Mouse (Mus musculus): Measurements from ENCODE around the gene Ankrd33b. TPM values are rescaled to one million over a fixed set of nuclear protein-coding genes. Genes with fewer than 3 reads are reported as not detected.
A peak's percentile ranks its signal among the peaks of the same experiment; 100 is the strongest.

Gene Ankrd33b
- polyA plus RNA-seq, 1 experiment = 0.66 TPM

- no peak for DNase-seq (ENCODE audit: low read depth)
- TF ChIP-seq POLR2A (IDR thresholded peaks at IDR 0.05; ENCODE audit: borderline replicate concordance, extremely low read depth, insufficient read depth, insufficient read length, poor library complexity, severe bottlenecking) = no peak
- TF ChIP-seq CTCF (IDR thresholded peaks at IDR 0.05; ENCODE audit: borderline replicate concordance, extremely low read depth, insufficient read depth, insufficient read length) = peak; percentile 51; the same call in 1 of the 2 replicates
Observed at GRCm38 (mm10) chr15:31258693-31259439, 108.7 kb downstream of the Ankrd33b start.

- no peak for DNase-seq (ENCODE audit: low read depth)
- no peak for TF ChIP-seq POLR2A (IDR thresholded peaks at IDR 0.05; ENCODE audit: borderline replicate concordance, extremely low read depth, insufficient read depth, insufficient read length, poor library complexity, severe bottlenecking)
- no peak for TF ChIP-seq CTCF (IDR thresholded peaks at IDR 0.05; ENCODE audit: borderline replicate concordance, extremely low read depth, insufficient read depth, insufficient read length)
Observed at GRCm38 (mm10) chr15:31258029-31258692, 109.4 kb downstream of the Ankrd33b start.

GRCm38 (mm10) chr15:31257329-31257728, 110.2 kb downstream of the Ankrd33b start:
- TF ChIP-seq CTCF (IDR thresholded peaks at IDR 0.05; ENCODE audit: borderline replicate concordance, extremely low read depth, insufficient read depth, insufficient read length) = no peak
- no peak for TF ChIP-seq POLR2A (IDR thresholded peaks at IDR 0.05; ENCODE audit: borderline replicate concordance, extremely low read depth, insufficient read depth, insufficient read length, poor library complexity, severe bottlenecking)
- DNase-seq (ENCODE audit: low read depth) = no peak

- no peak for DNase-seq (ENCODE audit: low read depth)
- TF ChIP-seq CTCF (IDR thresholded peaks at IDR 0.05; ENCODE audit: borderline replicate concordance, extremely low read depth, insufficient read depth, insufficient read length) (no peak), POLR2A (IDR thresholded peaks at IDR 0.05; ENCODE audit: borderline replicate concordance, extremely low read depth, insufficient read depth, insufficient read length, poor library complexity, severe bottlenecking) (no peak)
Observed at GRCm38 (mm10) chr15:31255762-31256161, 111.8 kb downstream of the Ankrd33b start.

GRCm38 (mm10) chr15:31254939-31255535, 112.5 kb downstream of the Ankrd33b start:
- TF ChIP-seq CTCF (IDR thresholded peaks at IDR 0.05; ENCODE audit: borderline replicate concordance, extremely low read depth, insufficient read depth, insufficient read length) (no peak), POLR2A (IDR thresholded peaks at IDR 0.05; ENCODE audit: borderline replicate concordance, extremely low read depth, insufficient read depth, insufficient read length, poor library complexity, severe bottlenecking) (no peak)
- no peak for DNase-seq (ENCODE audit: low read depth)

GRCm38 (mm10) chr15:31253963-31254362, 113.6 kb downstream of the Ankrd33b start:
- DNase-seq (ENCODE audit: low read depth) = peak; percentile 24
- no peak for TF ChIP-seq POLR2A (IDR thresholded peaks at IDR 0.05; ENCODE audit: borderline replicate concordance, extremely low read depth, insufficient read depth, insufficient read length, poor library complexity, severe bottlenecking)
- TF ChIP-seq CTCF (IDR thresholded peaks at IDR 0.05; ENCODE audit: borderline replicate concordance, extremely low read depth, insufficient read depth, insufficient read length) = no peak

- no peak for DNase-seq (ENCODE audit: low read depth)
- TF ChIP-seq POLR2A (IDR thresholded peaks at IDR 0.05; ENCODE audit: borderline replicate concordance, extremely low read depth, insufficient read depth, insufficient read length, poor library complexity, severe bottlenecking) = no peak
- no peak for TF ChIP-seq CTCF (IDR thresholded peaks at IDR 0.05; ENCODE audit: borderline replicate concordance, extremely low read depth, insufficient read depth, insufficient read length)
Observed at GRCm38 (mm10) chr15:31253380-31253779, 114.1 kb downstream of the Ankrd33b start.

- TF ChIP-seq CTCF (IDR thresholded peaks at IDR 0.05; ENCODE audit: borderline replicate concordance, extremely low read depth, insufficient read depth, insufficient read length) (no peak), POLR2A (IDR thresholded peaks at IDR 0.05; ENCODE audit: borderline replicate concordance, extremely low read depth, insufficient read depth, insufficient read length, poor library complexity, severe bottlenecking) (no peak)
- DNase-seq (ENCODE audit: low read depth) = peak; percentile 33
Observed at GRCm38 (mm10) chr15:31252590-31253311, 114.8 kb downstream of the Ankrd33b start.

GRCm38 (mm10) chr15:31251189-31251588, 116.3 kb downstream of the Ankrd33b start:
- DNase-seq (ENCODE audit: low read depth) = no peak
- no peak for TF ChIP-seq POLR2A (IDR thresholded peaks at IDR 0.05; ENCODE audit: borderline replicate concordance, extremely low read depth, insufficient read depth, insufficient read length, poor library complexity, severe bottlenecking)
- TF ChIP-seq CTCF (IDR thresholded peaks at IDR 0.05; ENCODE audit: borderline replicate concordance, extremely low read depth, insufficient read depth, insufficient read length) = no peak

GRCm38 (mm10) chr15:31250676-31251075, 116.8 kb downstream of the Ankrd33b start:
- peak; percentile 60 for DNase-seq (ENCODE audit: low read depth)
- TF ChIP-seq POLR2A (IDR thresholded peaks at IDR 0.05; ENCODE audit: borderline replicate concordance, extremely low read depth, insufficient read depth, insufficient read length, poor library complexity, severe bottlenecking) = no peak
- no peak for TF ChIP-seq CTCF (IDR thresholded peaks at IDR 0.05; ENCODE audit: borderline replicate concordance, extremely low read depth, insufficient read depth, insufficient read length)

GRCm38 (mm10) chr15:31250027-31250426, 117.5 kb downstream of the Ankrd33b start:
- no peak for DNase-seq (ENCODE audit: low read depth)
- TF ChIP-seq POLR2A (IDR thresholded peaks at IDR 0.05; ENCODE audit: borderline replicate concordance, extremely low read depth, insufficient read depth, insufficient read length, poor library complexity, severe bottlenecking) (no peak), CTCF (IDR thresholded peaks at IDR 0.05; ENCODE audit: borderline replicate concordance, extremely low read depth, insufficient read depth, insufficient read length) (no peak)
